Mouse (Mus musculus) ovary, postnatal 14 days (tissue): ENCODE results near the gene Ggt5.

Experiments used
- DNase-seq: peaks from one replicate; pipeline ENCODE4 v3.0.0; 2022; ENCODE audit warnings: low spot score

Ggt5 gene

GRCm38 (mm10) chr10:75626991-75627390 is 37.9 kb downstream of the Ggt5 start:
- no peak for DNase-seq

- peak; percentile 52 for DNase-seq
Observed at GRCm38 (mm10) chr10:75627490-75627889, 38.4 kb downstream of the Ggt5 start.

GRCm38 (mm10) chr10:75632633-75633032 is 43.5 kb downstream of the Ggt5 start:
- no peak for DNase-seq

DNA sequence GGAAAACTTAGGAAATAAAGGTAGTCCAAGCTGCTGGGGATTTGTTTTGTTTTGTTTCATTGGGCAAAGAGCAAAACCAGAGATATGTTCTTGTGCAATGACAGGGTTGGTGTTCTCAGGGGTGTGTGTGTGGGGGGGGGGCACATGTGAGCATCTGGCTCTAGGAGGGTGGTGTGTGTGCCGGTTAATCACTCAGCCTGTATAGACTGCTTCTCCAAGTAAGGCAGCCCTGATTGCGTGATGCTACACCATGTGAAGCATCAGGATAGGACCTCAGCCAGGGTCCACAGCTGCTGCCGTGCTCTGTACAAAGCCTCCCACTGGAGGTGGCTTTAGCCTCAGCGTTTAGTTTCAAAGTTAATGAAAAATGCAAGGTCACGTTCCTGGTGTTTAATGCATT is 43.9 kb downstream of the Ggt5 start:
- DNase-seq: no peak

DNA sequence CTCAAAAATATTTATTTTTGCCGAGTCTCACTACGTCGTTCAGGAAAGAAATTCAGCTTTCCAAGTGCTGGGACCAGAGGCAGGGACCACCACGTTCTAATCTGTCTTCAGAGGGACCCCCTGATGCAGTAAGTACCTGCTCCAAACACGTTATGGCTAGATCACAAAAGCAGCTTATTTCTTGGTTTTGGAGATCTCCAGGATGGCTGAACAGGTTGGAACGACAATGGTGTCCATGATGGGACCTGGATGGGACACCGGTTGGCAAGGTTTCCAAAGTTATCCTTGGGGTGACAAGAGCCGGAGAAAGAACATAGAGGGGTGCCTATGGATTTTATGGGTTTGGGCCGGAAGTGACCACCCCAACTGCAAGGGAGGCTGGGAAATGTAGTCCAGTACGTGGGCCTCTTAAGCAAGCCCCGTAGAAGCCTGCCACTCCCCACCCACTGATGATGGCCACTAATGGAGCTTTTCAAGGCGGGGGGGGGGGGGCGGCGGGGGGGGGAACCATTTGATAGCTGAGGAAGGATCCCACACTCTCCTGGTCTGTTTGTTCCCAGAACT is 44.5 kb downstream of the Ggt5 start:
- DNase-seq: no peak

GRCm38 (mm10) chr10:75634610-75635009 is 45.5 kb downstream of the Ggt5 start:
- DNase-seq: no peak

GRCm38 (mm10) chr10:75635019-75635692 is 46.0 kb downstream of the Ggt5 start:
- DNase-seq: no peak

DNA sequence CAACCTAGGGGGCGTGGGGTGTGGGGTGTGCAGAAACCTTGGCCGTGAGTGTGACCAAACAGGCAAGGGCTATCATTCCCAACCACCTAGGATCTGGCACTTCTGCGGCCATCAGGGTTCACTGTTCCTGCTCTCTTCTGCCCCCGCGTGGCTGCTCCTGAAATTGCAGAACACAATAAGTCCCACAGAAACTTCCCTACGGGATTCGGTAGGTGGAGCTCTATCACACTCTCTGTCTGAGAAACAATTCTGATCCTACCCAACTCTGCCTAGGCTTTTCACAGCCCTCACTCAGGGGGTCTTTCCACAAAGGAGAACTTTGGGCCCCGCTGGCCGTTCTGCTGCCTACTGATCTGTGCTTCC is 46.5 kb downstream of the Ggt5 start:
- DNase-seq: peak; percentile 77

DNA sequence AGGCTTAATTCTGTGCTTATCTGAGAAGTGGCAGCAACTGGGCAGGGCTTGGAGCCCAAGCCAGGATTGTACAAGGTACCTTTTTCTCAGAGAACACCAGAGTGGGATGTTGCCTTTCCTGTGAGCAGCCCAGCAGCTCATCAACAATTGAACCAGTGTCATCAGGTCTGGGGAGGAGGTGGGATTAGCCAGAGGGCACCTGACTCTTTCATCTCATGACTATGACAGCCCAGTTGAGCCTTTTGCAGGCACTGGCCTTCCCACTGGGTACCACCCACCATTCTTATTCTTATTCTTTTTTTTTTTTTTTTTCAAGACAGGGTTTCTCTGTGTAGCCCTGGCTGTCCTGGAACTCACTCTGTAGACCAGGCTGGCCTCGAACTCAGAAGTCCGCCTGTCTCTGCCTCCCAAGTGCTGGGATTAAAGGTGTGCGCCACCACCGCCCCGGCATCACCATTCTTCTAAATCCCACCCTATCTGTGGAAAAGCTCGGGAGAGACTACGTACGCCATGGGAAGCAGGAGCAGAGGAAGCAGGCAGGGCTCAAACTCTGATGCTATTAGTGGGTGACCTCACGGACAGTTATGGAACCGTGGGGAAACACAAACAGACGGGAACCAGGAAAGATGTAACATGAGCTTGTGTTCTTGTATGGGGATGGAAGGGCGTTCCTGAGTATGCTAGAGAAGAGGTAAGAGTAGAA is 47.1 kb downstream of the Ggt5 start:
- DNase-seq: no peak

DNA sequence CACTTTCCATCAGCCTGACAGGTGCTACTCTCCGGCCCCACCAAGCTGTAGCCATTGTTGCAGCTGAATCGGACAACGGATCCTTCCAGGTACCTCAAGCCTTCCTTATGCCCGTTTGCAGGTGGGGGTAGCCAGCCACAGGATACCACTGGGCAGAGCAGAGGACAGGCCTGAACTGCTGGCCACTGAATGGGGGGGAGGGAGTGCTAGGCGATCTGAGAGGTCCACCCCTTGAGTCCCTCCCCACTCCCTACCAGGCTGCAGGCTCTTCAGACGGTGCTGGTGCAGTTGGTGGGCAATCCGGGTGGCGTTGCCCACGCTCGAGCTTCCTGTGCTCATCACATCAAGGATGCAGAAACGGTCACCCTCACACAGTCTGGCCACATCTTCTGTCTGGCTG is 48.6 kb downstream of the Ggt5 start:
- DNase-seq: no peak

DNA sequence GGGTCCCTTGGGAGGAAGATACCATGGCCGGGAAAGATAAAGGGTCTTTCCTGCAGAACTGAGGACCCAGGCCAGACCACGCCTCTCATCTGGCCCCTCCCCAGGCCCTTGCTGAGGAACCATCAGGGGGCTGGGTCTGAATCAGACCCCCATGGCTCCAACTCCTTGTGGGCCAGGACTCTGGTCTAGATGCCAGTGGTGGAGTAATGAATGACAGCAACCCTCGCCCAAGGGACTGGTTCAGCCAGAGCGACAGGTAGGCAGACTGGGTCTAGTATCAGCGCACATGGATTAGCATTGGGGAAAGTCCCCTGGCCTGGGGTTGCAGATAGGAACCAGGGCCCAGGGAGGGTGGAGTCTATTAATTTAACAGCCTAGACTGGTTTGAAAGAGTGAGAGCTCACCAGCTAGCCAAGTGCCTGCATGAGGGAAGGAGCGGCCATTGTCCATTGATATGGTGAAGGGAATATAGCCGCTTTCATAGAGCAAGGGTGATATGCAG is 52.6 kb downstream of the Ggt5 start:
- DNase-seq: no peak

DNA sequence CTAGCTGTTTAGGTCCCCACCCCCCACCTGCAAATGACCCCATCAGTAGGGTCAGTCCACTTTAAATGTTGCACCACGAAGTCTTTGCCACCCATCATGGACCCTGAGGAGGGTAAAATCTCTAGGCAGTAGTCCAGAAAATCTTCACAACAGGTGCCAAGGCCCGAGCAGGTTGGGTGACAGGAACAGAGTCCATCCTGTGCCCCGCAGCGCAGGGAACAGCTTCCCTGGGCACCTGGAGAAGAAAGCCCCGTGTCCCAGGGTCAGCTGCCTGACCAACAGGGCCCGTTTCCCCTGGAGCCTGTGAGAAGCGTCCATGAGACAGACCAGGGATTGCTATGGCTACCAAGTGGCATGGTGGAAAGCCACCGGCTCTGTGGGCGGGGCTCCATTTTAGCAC is 53.3 kb downstream of the Ggt5 start:
- no peak for DNase-seq

- no peak for DNase-seq
Observed at GRCm38 (mm10) chr10:75642891-75643290, 53.8 kb downstream of the Ggt5 start.

DNA sequence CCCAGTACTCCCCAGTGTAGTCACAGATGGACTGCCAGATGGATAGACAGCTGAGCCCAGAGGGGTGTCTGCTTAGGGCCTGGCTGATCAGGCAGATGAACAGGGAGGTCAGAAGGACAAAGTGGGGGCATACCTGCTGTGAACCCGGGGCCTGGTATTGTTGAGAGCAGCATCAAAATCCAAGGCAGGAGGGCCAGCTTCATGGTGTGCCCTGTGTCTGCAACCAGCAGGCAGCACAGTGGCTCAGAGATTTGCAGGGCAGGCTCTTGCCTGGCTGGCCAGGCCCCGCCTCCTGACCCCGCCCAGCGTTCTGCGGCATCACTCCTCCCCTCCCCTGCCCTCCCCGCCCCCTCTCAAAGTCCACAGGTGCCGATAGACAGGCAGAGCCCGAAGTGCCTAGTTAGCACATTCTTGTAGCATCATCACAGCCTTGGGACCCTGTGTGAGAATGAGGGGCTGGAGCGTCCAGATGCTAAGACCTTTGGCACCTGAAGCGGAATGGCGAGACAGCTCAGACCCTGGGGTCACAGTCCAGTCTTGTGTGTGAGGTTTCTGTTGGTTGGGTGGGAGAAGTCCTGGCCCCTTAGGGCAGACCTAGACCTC is 54.7 kb downstream of the Ggt5 start, which contains the start of gene Susd2:
TSS of gene Susd2 (minus strand) at position 268 of the 603 bp plus-strand sequence.
- DNase-seq: peak; percentile 41

DNA sequence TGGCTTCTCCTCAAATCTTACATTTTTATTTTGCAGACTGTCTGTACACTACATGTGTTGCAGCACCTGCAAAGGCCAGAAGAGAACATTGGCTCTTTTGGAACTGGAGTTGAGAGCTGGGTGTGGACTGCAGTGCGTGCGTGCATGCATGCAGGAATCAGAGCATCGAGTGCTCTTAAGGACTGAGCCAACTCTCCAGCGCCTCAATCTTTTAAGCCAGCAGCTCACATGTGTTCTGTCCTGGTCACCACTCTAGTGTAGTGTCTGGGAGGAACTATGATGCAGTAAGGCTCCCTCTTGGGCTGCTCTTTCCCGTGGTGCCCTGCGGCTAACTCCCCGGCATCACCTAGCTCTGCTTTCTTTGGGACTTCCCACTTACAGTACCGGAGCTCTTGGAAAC is 56.5 kb downstream of the Ggt5 start:
- DNase-seq: no peak

GRCm38 (mm10) chr10:75646406-75646805 is 57.3 kb downstream of the Ggt5 start:
- no peak for DNase-seq

DNA sequence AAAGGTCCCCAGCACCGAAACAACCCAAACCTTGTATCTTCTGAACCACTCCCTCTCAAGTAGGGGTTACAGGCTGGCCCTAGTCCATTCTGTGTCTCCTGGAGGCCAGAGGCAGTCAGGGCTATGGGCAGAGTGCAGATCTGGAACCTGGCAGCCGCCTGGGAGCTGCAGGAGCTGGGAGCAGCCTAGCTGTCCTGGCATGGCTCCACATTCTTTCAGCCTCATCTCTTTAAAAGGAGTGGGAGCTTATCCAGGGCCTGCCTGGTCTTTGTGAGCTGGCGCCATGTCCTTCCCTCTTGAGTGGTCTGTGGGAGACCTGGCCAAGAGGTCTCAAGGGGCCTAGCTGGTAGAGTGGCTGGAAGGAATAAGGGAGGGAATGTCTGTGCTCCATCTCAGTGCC is 58.2 kb downstream of the Ggt5 start:
- DNase-seq: peak; percentile 37

DNA sequence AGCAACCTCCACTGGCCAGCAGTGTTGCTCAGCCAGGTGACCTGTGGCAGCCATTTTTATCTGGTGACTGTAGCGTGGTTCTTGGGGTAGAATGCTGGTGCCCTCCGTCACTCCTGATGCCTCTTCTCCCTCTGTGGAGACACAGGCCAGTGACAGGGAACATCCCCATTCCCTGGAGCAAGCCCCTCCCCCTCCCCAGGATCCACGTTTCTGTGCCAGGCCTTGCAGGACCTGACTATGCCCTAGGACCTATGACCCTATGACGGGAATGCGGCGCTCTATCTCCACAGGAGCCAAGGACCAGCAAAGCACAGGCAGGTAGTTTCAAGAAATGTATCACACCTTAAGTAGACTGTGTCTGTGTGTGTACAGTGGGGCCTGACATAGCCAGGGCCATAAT is 59.0 kb downstream of the Ggt5 start:
- DNase-seq: no peak

GRCm38 (mm10) chr10:75649001-75649400 is 59.9 kb downstream of the Ggt5 start:
- no peak for DNase-seq

DNA sequence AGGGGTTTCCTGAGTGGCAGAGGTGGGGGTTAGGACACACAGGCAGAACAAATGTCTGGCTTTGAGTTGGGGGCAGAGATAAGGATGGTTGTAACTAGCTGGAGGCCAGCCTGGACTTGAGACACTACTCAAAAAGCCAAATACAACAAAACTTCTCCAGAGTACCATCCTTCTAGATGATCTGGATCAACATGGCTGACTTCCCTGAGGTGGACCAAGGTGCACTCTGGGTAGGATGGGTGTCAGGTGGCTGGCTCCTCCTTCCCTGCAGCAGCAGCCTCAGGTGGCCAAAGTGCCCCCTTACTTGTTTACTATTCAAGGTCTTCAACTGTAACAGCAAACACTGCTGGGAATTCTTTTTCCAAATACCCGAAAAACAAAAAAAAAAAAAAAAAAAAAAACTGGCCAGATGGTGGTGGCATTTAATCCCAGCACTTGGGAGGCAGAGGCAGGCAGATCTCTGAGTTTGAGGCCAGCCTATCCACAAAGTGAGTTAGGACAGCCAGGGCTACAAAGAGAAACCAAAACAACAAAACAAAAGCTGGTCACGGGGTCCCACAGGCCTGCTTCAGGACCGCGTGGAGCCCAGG is 60.4 kb downstream of the Ggt5 start:
- DNase-seq: no peak

GRCm38 (mm10) chr10:75650306-75650902 is 61.3 kb downstream of the Ggt5 start:
- DNase-seq: no peak
